Mouse (Mus musculus) cerebellum, adult 2 months (tissue): ENCODE results near the gene Mmd. TPM values are rescaled to one million over a fixed set of nuclear protein-coding genes. Genes with fewer than 3 reads are reported as not detected.
"Not testable (repeated sequence)": the region's sequence is repeated elsewhere in the genome, so short reads cannot be mapped to it uniquely, and the experiment has no call there.

ENCODE experiments used
- DNase-seq, 2 experiments: peaks; one replicate each; pipeline ENCODE4 v3.0.0; 2021
- H3K27ac ChIP-seq: fragments of 200-500 bp; 2 replicates; pipeline ENCODE4 v1.5.1; 2012; ENCODE audit warnings: low read length, control low read depth, inconsistent platforms; ENCODE audit not compliant: insufficient read depth
- H3K27me3 ChIP-seq: fragments of 200-500 bp; 2 replicates; pipeline ENCODE4 v1.6.1; 2012; ENCODE audit warnings: inconsistent platforms, mild to moderate bottlenecking, low read length, moderate library complexity; ENCODE audit not compliant: control insufficient read depth, insufficient read depth
- H3K4me1 ChIP-seq: fragments of 200-500 bp; 2 replicates; pipeline ENCODE4 v1.6.1; 2011; ENCODE audit warnings: low read length; ENCODE audit not compliant: control insufficient read depth, insufficient read depth
- H3K4me3 ChIP-seq: fragments of 200-500 bp; replicated peaks from 2 replicates; pipeline ENCODE3; 2011; ENCODE audit warnings: mild to moderate bottlenecking, low read depth, low read length, control low read depth; ENCODE audit not compliant: insufficient read depth
- CTCF ChIP-seq: fragments of 200-500 bp; IDR thresholded peaks from 2 replicates; pipeline ENCODE4 v1.5.1; 2011; ENCODE audit warnings: low read depth, mild to moderate bottlenecking, control low read depth, low read length, moderate library complexity, borderline replicate concordance; ENCODE audit not compliant: insufficient read depth
- POLR2A ChIP-seq: fragments of 200-500 bp; IDR thresholded peaks from 2 replicates; pipeline ENCODE4 v1.6.1; 2011; ENCODE audit warnings: low read length, control low read depth, borderline replicate concordance; ENCODE audit not compliant: insufficient read depth
- WGBS: fragments of 180-500 bp; shearing (Covaris S2); methylation state at CpG from one replicate; pipeline ENCODE4 v1.1.7; 2018; 5-methylcytosine and 5-hydroxymethylcytosine counted together
- polyA plus RNA-seq: library from polyadenylated mRNA; depleted of rRNA; stranded (reverse); fragments of >200 nt; gene quantifications from 2 replicates; pipeline ENCODE4 v1.2.3, GENCODE M21; 2012

Gene Mmd
- polyA plus RNA-seq, 1 experiment, result 27.3 TPM

DNA sequence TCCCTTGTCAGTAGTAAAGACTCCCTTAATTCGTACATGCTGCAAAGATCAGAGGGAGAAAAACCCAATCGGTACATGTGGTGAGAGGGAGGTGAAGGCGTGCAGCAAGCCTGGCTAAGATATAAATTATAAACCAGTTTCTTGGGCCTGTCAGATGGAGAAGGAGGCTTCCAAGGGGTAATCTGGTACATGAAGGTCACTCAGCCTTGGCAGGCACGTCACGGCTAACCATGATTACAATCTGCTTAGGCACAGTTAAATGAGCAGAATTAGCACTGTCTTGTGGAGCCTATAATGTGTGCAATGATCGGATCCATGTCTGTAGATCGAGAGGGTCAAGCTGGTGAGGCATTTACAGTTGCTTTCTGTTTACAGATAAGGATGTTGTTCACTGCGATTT, 26.9 kb downstream of the Mmd start:
- peaks cover 5% of the 10 kb centered on the region; the same call in 1 of the 2 replicates for H3K4me1 ChIP-seq
- WGBS, result 46% methylated on average over 8 of the region's 8 CpGs

DNA sequence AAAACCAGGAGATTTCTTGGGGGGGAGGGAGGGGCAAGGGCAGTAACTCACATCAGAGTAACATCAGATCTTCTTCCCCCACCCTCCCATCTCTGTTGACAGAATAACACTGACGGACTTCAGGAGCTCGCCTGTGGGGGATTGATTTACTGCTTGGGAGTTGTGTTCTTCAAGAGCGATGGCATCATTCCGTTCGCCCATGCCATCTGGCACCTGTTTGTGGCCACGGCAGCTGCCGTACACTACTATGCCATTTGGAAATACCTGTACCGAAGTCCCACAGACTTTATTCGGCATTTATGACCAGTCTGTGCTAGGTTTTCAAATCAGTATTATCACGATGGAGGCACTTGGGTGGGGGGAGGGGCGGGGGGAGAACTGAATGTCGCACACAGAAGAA, 27.3 kb downstream of the Mmd start:
- no peaks in the 10 kb centered on the region for H3K27me3 ChIP-seq
- TF ChIP-seq CTCF (no peak), POLR2A (no peak)
- WGBS, result 28% methylated on average over 12 of the region's 12 CpGs
- no peak overlapping the region for H3K27ac ChIP-seq
- DNase-seq, result peak; percentile 25 to 36
- peaks cover 5% of the 10 kb centered on the region; the same call in 1 of the 2 replicates for H3K4me1 ChIP-seq
- no peak overlapping the region for H3K4me3 ChIP-seq

More for the DNA sequence above, 26.9 kb downstream of the Mmd start:
- TF ChIP-seq CTCF (no peak), POLR2A (no peak)
- Histone ChIP-seq H3K27me3 (no peaks in the 10 kb centered on the region), H3K4me3 (no peak overlapping the region), H3K27ac (no peak overlapping the region)
- no peak for DNase-seq

DNA sequence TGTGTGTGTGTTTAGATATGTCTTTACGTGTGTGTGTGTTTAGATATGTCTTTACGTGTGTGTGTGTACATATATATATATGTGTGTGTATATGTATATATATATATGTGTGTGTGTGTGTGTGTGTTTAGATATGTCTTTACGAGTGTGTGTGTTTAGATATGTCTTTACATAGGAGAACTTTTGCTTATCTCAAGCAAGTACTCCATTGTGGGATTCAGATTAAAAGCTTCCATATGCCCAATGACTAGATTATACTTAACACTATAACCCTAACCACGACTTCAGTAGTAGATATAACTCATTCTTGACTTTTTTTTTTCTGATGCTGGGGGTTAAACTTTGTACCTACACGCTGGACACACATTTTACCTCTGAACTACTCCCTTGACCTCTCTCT, 30.8 kb downstream of the Mmd start:
- H3K4me3 ChIP-seq, result no peak overlapping the region
- DNase-seq, result no peak
- no peak for TF ChIP-seq CTCF
- TF ChIP-seq POLR2A, result no peak
- WGBS, result 94% methylated on average over 5 of the region's 5 CpGs
- H3K4me1 ChIP-seq, result peaks cover 5% of the 10 kb centered on the region; the same call in 1 of the 2 replicates
- H3K27me3 ChIP-seq, result no peaks in the 10 kb centered on the region
- H3K27ac ChIP-seq, result no peak overlapping the region

DNA sequence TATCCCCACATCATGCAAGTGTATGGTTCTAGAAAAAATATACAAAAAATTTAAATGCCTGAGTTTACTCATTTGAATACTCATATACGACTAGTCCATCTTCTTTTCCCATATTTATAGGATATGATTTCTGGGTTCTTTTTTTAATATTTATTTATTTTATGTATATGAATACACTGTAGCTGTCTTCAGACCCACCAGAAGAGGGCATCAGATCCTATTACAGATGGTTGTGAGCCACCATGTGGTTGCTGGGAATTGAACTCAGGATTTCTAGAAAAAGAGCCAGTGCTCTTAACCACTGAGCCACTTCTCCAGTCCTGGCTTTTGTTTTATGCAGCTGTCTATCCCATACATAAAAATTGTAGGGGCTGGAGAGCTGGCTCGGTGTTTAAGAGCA, 32.7 kb downstream of the Mmd start:
- not testable (repeated sequence) for H3K27me3 ChIP-seq, DNase-seq, H3K4me1 ChIP-seq, H3K27ac ChIP-seq, H3K4me3 ChIP-seq
- WGBS, result 87% methylated on average over 2 of the region's 2 CpGs

DNA sequence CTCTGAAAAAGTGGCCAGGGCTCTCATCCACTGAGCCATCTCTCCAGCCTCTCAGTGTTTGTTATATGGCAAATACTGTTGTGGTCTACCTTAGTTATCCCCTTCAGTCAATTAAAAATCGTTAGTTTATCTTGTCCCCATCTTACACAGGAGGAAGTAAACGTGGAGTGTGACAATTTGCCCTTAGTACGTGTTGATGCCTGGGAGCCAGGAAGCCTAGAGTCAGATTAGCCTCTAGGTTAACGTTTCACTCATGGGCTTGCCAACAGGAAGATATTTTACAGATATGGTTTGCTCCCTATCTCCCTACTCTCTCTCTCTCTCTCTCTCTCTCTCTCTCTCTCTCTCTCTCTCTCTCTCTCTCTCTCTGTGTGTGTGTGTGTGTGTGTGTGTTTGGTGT, 33.9 kb downstream of the Mmd start:
- H3K27ac ChIP-seq, result no peak overlapping the region
- TF ChIP-seq POLR2A (no peak), CTCF (no peak)
- WGBS, result 75% methylated on average over 4 of the region's 4 CpGs

DNA sequence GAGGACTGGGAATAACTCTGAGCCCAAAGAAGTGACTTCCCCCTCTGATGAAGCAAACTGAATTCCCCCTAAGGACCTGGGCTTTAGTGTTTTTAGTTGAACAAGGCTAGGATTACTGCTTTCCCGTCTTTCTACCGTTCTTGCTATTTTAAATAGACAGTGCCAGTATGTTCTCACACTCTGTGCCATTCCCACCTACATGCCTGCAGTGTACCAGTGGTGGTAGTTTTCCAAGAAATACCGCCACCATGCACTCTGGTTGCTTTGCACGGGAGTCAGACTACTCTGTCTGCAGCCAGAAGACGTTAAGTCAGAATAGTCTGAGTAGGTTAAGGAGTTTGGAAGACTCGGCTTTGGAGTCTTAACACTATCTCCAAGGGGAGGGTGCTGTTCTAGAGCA, 34.3 kb downstream of the Mmd start:
- TF ChIP-seq CTCF (no peak), POLR2A (no peak)
- Histone ChIP-seq H3K27ac (no peak overlapping the region), H3K4me1 (no peaks in the 10 kb centered on the region), H3K27me3 (no peaks in the 10 kb centered on the region), H3K4me3 (no peak overlapping the region)
- 72% methylated on average over 6 of the region's 6 CpGs for WGBS
- DNase-seq, result no peak

More for the DNA sequence above, 33.9 kb downstream of the Mmd start:
- no peak for DNase-seq
- H3K4me3 ChIP-seq, result no peak overlapping the region
- no peaks in the 10 kb centered on the region for H3K27me3 ChIP-seq
- no peaks in the 10 kb centered on the region for H3K4me1 ChIP-seq

DNA sequence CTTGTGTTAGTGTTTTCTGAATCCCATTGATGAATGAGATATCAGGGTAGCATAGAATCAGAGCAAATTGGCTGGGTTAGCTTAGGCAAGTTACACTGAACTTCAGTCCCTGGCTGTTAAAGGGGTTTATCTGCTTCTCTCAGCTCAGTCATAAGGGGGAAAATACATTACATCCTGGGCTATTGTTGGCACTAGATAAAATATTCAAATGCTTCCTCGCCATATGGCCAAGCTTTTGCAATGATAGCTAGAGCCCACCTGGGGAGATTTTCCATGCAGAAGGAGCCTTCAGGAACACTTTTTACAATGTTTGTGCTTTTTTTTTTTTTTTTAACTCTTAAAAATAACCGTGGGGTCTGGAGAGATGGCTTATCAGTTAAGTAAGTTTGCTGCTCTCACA, 34.8 kb downstream of the Mmd start:
- TF ChIP-seq POLR2A (no peak), CTCF (no peak)
- Histone ChIP-seq H3K27me3 (no peaks in the 10 kb centered on the region), H3K4me1 (no peaks in the 10 kb centered on the region), H3K27ac (no peak overlapping the region), H3K4me3 (no peak overlapping the region)
- no peak for DNase-seq
- WGBS, result 39% methylated on average over 2 of the region's 2 CpGs

DNA sequence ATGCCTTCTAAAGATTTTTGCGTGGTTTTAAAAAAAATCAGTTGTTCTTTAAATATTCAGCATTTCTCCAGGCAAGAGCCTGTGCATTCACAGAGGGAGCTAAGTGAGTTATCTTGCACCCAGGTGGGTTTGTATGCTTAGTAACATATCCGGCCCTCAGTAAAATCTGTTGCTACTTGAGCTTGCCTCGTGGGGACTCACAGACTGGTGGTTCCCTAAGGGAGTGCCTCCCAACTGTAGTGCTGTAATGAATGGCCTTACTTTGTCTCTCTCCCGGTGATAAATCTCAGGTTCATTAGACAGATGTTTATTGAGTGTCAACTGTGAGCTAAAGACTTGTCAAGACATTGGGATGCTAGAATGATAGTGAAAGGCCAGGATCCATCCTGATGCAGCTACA, 35.4 kb downstream of the Mmd start:
- H3K4me1 ChIP-seq, result no peaks in the 10 kb centered on the region
- TF ChIP-seq CTCF (no peak), POLR2A (no peak)
- 79% methylated on average over 4 of the region's 4 CpGs for WGBS

More for the DNA sequence above, 35.4 kb downstream of the Mmd start:
- DNase-seq, result no peak
- no peak overlapping the region for H3K4me3 ChIP-seq
- H3K27me3 ChIP-seq, result no peaks in the 10 kb centered on the region
- no peak overlapping the region for H3K27ac ChIP-seq
